Comparison of ENCODE assay signal across 15 mouse cellular contexts in the genomic region with DNA sequence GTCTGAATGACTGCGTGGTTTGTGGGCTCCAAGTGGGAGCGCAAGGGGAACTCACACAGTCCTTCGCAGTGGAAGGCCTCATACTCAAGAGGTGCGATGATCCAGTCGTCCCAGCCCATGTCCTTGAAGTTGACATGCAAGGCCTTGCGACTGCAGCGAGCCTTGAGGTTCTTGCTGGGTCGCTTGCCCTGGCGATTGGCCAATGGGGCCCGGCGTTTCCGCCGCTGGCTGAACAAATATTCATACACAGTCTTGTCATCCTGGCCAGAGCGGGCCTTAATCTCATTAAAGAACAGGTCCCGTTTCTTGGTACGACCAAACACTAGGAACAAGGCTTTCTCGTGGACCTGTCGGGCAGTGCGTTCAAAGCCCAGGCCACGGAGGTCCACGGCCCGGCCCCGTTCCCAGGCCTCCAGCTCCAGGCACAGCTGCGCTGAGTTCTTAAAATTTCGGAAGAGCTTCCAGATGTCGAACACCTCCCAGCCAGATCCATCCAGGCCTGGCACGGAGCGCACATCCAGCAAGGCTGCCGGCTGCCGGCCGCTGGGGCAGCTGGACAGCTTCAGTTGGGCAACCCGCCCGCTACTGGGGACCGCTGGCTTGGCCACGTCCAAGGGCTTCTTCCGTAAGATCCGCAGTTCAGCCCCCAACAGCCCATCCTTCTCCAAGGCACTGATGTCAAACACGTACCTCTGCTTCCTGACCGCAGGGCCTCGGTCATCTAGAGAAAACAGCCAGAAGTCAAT. TPM values are rescaled to one million over a fixed set of nuclear protein-coding genes. Genes with fewer than 3 reads are reported as not detected.
DNase-seq lines count a peak whose midpoint lies in the region; ATAC-seq and TF ChIP-seq lines count a peak whose summit lies in the region.
"Had no signal": no experiment of that assay in that cellular context is flagged by ENCODE, and none has a peak within 500 bp of the region (broad histone marks: within the 10 kb centered on the region; RNA-seq: fewer than 3 reads in every experiment).

No protein-coding gene starts in this region.

- H3K9me3 ChIP-seq in lung, embryonic 14.5 days (ENCODE audit: low read depth, low read length) = no peaks in the 10 kb centered on the region
- H3K9me3 ChIP-seq in stomach, postnatal 0 days (ENCODE audit: control insufficient read depth, low read length) = no peaks in the 10 kb centered on the region
- H3K9me3 ChIP-seq in kidney, embryonic 16.5 days (ENCODE audit: low read length) = no peaks in the 10 kb centered on the region
- H3K9me3 ChIP-seq: embryonic facial prominence, embryonic 13.5 days; heart, embryonic 13.5 days had no signal

- H3K27ac ChIP-seq in lung, embryonic 14.5 days (ENCODE audit: low read depth) = no peak overlapping the region
- no peak overlapping the region for H3K27ac ChIP-seq in stomach, postnatal 0 days (replicated peaks)
- H3K27ac ChIP-seq in kidney, embryonic 16.5 days (ENCODE audit: low read length) = no peak overlapping the region
- H3K27ac ChIP-seq: embryonic facial prominence, embryonic 13.5 days; heart, embryonic 13.5 days had no signal

- no peaks in the 10 kb centered on the region for H3K36me3 ChIP-seq in lung, embryonic 14.5 days (ENCODE audit: insufficient read depth)
- no peaks in the 10 kb centered on the region for H3K36me3 ChIP-seq in stomach, postnatal 0 days (ENCODE audit: control insufficient read depth, insufficient read depth, low read length)
- no peaks in the 10 kb centered on the region for H3K36me3 ChIP-seq in kidney, embryonic 16.5 days (ENCODE audit: insufficient read depth, low read length)
- H3K36me3 ChIP-seq: embryonic facial prominence, embryonic 13.5 days; heart, embryonic 13.5 days had no signal

- H3K27me3 ChIP-seq in lung, embryonic 14.5 days (ENCODE audit: insufficient read depth, low read length) = peaks cover 4% of the 10 kb centered on the region; the same call in 1 of the 2 replicates
- no peaks in the 10 kb centered on the region for H3K27me3 ChIP-seq in stomach, postnatal 0 days (ENCODE audit: control insufficient read depth, insufficient read depth, low read length)
- no peaks in the 10 kb centered on the region for H3K27me3 ChIP-seq in kidney, embryonic 16.5 days (ENCODE audit: insufficient read depth, low read length)

- peak overlapping the region; percentile 32; the same call in 1 of the 2 replicates for H3K4me2 ChIP-seq in lung, embryonic 14.5 days
- no peak overlapping the region for H3K4me2 ChIP-seq in stomach, postnatal 0 days (replicated peaks; ENCODE audit: low read depth)
- H3K4me2 ChIP-seq in kidney, embryonic 16.5 days (replicated peaks; ENCODE audit: low read depth, low read length) = no peak overlapping the region
- H3K4me2 ChIP-seq: embryonic facial prominence, embryonic 13.5 days; heart, embryonic 13.5 days had no signal

- TF ChIP-seq POLR2A in lung, adult 2 months (IDR thresholded peaks at IDR 0.05; ENCODE audit: borderline replicate concordance, extremely low read depth, low read depth, low read length) = no peak

- intact Hi-C loops in left cerebral cortex, postnatal 14 days (cut with DNase I) = no loop called here

- TF ChIP-seq EP300 in stomach, postnatal 0 days (optimal IDR thresholded peaks at IDR 0.05) = no peak

- no peak for TF ChIP-seq CTCF in lung, embryonic 14.5 days (IDR thresholded peaks at IDR 0.05; ENCODE audit: low read depth)
- no peak for TF ChIP-seq CTCF in lung, adult 2 months (IDR thresholded peaks at IDR 0.05; ENCODE audit: insufficient read depth, low read length)
- TF ChIP-seq CTCF in stomach, postnatal 0 days (IDR thresholded peaks at IDR 0.05; ENCODE audit: low read depth) = no peak

- ATAC-seq in lung, embryonic 14.5 days (ENCODE audit: insufficient read depth) = peak; percentile 67
- ATAC-seq in stomach, postnatal 0 days (ENCODE audit: low FRiP score, low TSS enrichment) = no peak
- no peak for ATAC-seq in kidney, embryonic 16.5 days (ENCODE audit: low FRiP score, low TSS enrichment)
- ATAC-seq: forebrain, embryonic 16.5 days had no signal

- WGBS in lung, embryonic 14.5 days = 56% methylated on average over 40 of the region's 40 CpGs
- 73% methylated on average over 40 of the region's 40 CpGs for WGBS in lung, adult 2 months
- 77% methylated on average over 40 of the region's 40 CpGs for WGBS in stomach, postnatal 0 days
- 75% methylated on average over 40 of the region's 40 CpGs for WGBS in kidney, embryonic 16.5 days

- no peaks in the 10 kb centered on the region for H3K4me1 ChIP-seq in lung, embryonic 14.5 days (ENCODE audit: insufficient read depth)
- no peaks in the 10 kb centered on the region for H3K4me1 ChIP-seq in lung, adult 2 months (ENCODE audit: control insufficient read depth, insufficient read depth, low read length)
- H3K4me1 ChIP-seq in stomach, postnatal 0 days (replicated peaks; ENCODE audit: control insufficient read depth, insufficient read depth) = peaks cover 2% of the 10 kb centered on the region; the same call in 1 of the 2 replicates
- H3K4me1 ChIP-seq in kidney, embryonic 16.5 days (ENCODE audit: insufficient read depth, low read length) = peaks cover 14% of the 10 kb centered on the region

- peak; percentile 80 for DNase-seq in lung, embryonic 14.5 days
- DNase-seq in lung, adult 2 months = no peak
- peak; percentile 87 for DNase-seq in adrenal gland, postnatal 14 days
- peak; percentile 69 to 80 for DNase-seq in gastrocnemius, postnatal 4 days (ENCODE audit: low spot score in 2 of 2)
- DNase-seq in stomach, postnatal 0 days (ENCODE audit: low spot score) = peak; percentile 65
- DNase-seq in left cerebral cortex, postnatal 14 days (ENCODE audit: low spot score in 2 of 2) = no peak
- DNase-seq in embryo, embryonic 9.5 days (ENCODE audit: extremely low spot score) = no peak
- DNase-seq: cerebellum, adult 18-20 months; layer of hippocampus, adult 9-11 months had no signal

- H3K4me3 ChIP-seq in lung, embryonic 14.5 days (ENCODE audit: low read depth, low read length) = no peak overlapping the region
- no peak overlapping the region for H3K4me3 ChIP-seq in lung, adult 2 months (replicated peaks; ENCODE audit: extremely low read depth, low read depth, low read length)
- H3K4me3 ChIP-seq in stomach, postnatal 0 days (ENCODE audit: low read depth, low read length) = no peak overlapping the region
- H3K4me3 ChIP-seq in kidney, embryonic 16.5 days (ENCODE audit: low read length) = no peak overlapping the region
- H3K4me3 ChIP-seq: embryonic facial prominence, embryonic 13.5 days; heart, embryonic 13.5 days had no signal

- no peak overlapping the region for H3K9ac ChIP-seq in lung, embryonic 14.5 days
- no peak overlapping the region for H3K9ac ChIP-seq in stomach, postnatal 0 days (ENCODE audit: low read length)
- H3K9ac ChIP-seq in kidney, embryonic 16.5 days (replicated peaks; ENCODE audit: low read length) = no peak overlapping the region
- H3K9ac ChIP-seq: embryonic facial prominence, embryonic 13.5 days; heart, embryonic 13.5 days had no signal

RNA-seq across cellular contexts. Expression of gene Gm15557, which starts 1.3 kb away (rescaled TPM):
- polyA plus RNA-seq in lung, embryonic 14.5 days (2014; fragmentation: Nextera tagmentation; extraction: Ambion mirVana) = not detected in 2 replicates
- not detected in 2 replicates for polyA plus RNA-seq in lung, adult 2 months (2012; rRNA removed)
- total RNA-seq in adrenal gland, postnatal 14 days (2021) = not detected in 2 replicates
- total RNA-seq in gastrocnemius, postnatal 4 days (2021) = not detected
- polyA plus RNA-seq in stomach, postnatal 0 days (2015; fragmentation: Nextera tagmentation; extraction: Ambion mirVana) = not detected in 2 replicates
- total RNA-seq in left cerebral cortex, postnatal 14 days (2021) = not detected
- polyA plus RNA-seq in kidney, embryonic 16.5 days (2015; fragmentation: Nextera tagmentation; extraction: Ambion mirVana) = not detected in 2 replicates
- total RNA-seq: liver, adult 2 months had no signal
- polyA plus RNA-seq: embryonic facial prominence, embryonic 13.5 days; forebrain, embryonic 16.5 days; heart, embryonic 13.5 days; liver, adult 2 months; neural tube, embryonic 11.5 days had no signal

RNA-seq across cellular contexts. Expression of gene Gdf5, which starts 3.3 kb away (rescaled TPM):
- polyA plus RNA-seq in lung, embryonic 14.5 days (2014; fragmentation: Nextera tagmentation; extraction: Ambion mirVana) = 0.34 and 0.41 TPM in 2 replicates
- 0.37 and 0.59 TPM in 2 replicates for polyA plus RNA-seq in lung, adult 2 months (2012; rRNA removed)
- 1.1 and 1.8 TPM in 2 replicates for total RNA-seq in adrenal gland, postnatal 14 days (2021)
- total RNA-seq in gastrocnemius, postnatal 4 days (2021) = under 1 TPM; 0.10 to 0.15 TPM
- polyA plus RNA-seq in stomach, postnatal 0 days (2015; fragmentation: Nextera tagmentation; extraction: Ambion mirVana) = 1.6 and 1.8 TPM in 2 replicates
- under 1 TPM; 0.29 to 0.55 TPM for total RNA-seq in left cerebral cortex, postnatal 14 days (2021)
- polyA plus RNA-seq in kidney, embryonic 16.5 days (2015; fragmentation: Nextera tagmentation; extraction: Ambion mirVana) = 0.64 and 1.3 TPM in 2 replicates
- total RNA-seq: liver, adult 2 months had no signal
- polyA plus RNA-seq: liver, adult 2 months had no signal

RNA-seq across cellular contexts. Expression of gene Uqcc1, which starts 11.8 kb away (rescaled TPM):
- 52.0 and 52.9 TPM in 2 replicates for polyA plus RNA-seq in lung, embryonic 14.5 days (2014; fragmentation: Nextera tagmentation; extraction: Ambion mirVana)
- polyA plus RNA-seq in lung, adult 2 months (2012; rRNA removed) = 13.5 and 24.0 TPM in 2 replicates
- total RNA-seq in adrenal gland, postnatal 14 days (2021) = 141 and 154 TPM in 2 replicates
- total RNA-seq in gastrocnemius, postnatal 4 days (2021) = 10 to 100 TPM; 75.1 to 80.2 TPM
- polyA plus RNA-seq in stomach, postnatal 0 days (2015; fragmentation: Nextera tagmentation; extraction: Ambion mirVana) = 41.9 and 46.4 TPM in 2 replicates
- 10 to 100 TPM; 45.8 to 50.2 TPM for total RNA-seq in left cerebral cortex, postnatal 14 days (2021)
- 84.1 and 94.3 TPM in 2 replicates for polyA plus RNA-seq in kidney, embryonic 16.5 days (2015; fragmentation: Nextera tagmentation; extraction: Ambion mirVana)

RNA-seq across cellular contexts. Expression of gene Cep250, which starts 14.4 kb away (rescaled TPM):
- polyA plus RNA-seq in lung, embryonic 14.5 days (2014; fragmentation: Nextera tagmentation; extraction: Ambion mirVana) = 23.5 and 24.6 TPM in 2 replicates
- polyA plus RNA-seq in lung, adult 2 months (2012; rRNA removed) = 7.1 and 9.1 TPM in 2 replicates
- 13.1 and 14.9 TPM in 2 replicates for total RNA-seq in adrenal gland, postnatal 14 days (2021)
- 10 to 100 TPM; 19.0 to 22.7 TPM for total RNA-seq in gastrocnemius, postnatal 4 days (2021)
- 4.0 and 4.6 TPM in 2 replicates for polyA plus RNA-seq in stomach, postnatal 0 days (2015; fragmentation: Nextera tagmentation; extraction: Ambion mirVana)
- 10 to 100 TPM; 15.1 to 16.3 TPM for total RNA-seq in left cerebral cortex, postnatal 14 days (2021)
- polyA plus RNA-seq in kidney, embryonic 16.5 days (2015; fragmentation: Nextera tagmentation; extraction: Ambion mirVana) = 18.1 and 19.8 TPM in 2 replicates

Comparison
In these comparisons a context has a peak if more than half of its experiments do, and no peak if none do; other contexts are left out.
1. DNase-seq: peak in lung, embryonic 14.5 days (single experiment), adrenal gland, postnatal 14 days (single experiment), gastrocnemius, postnatal 4 days (2 of 2) and stomach, postnatal 0 days (single experiment); none in lung, adult 2 months (single experiment), left cerebral cortex, postnatal 14 days (0 of 2) and embryo, embryonic 9.5 days (single experiment).